Mouse (Mus musculus): ENCODE measurements around the gene Wdr66. TPM values are rescaled to one million over a fixed set of nuclear protein-coding genes. Genes with fewer than 3 reads are reported as not detected.
"Not testable (repeated sequence)": the region's sequence is repeated elsewhere in the genome, so short reads cannot be mapped to it uniquely, and the experiment has no call there.

The Wdr66 gene
- 7.0 and 8.1 TPM in 2 replicates for polyA plus RNA-seq (2016; fragmentation: Nextera tagmentation; extraction: Ambion mirVana)

DNA sequence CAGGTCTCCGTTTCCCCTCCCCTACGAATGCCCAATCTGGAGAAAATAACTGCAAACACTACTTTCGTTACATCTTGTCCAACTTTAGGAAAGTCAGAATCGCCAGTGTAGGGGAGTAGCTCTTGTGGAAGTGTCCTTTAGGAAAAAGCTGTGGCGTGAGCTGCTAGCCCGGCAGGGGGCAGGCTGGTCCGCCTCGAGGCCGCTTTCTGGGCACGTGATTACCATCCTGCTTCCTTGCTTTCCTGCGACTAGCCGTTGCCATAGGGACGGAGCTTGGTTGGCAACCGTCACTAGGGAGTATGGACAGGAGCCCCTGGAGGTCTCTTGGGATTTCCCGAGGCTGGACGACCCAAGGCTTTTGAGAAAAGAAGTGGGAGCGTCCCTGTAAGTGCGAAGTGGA lies at the start of gene Wdr66:
Gene Wdr66 (plus strand): TSS at position 269 of the 400 bp plus-strand sequence.
- peaks cover 22% of the 10 kb centered on the region for H3K36me3 ChIP-seq
- peaks cover 8% of the 10 kb centered on the region for H3K4me1 ChIP-seq (replicated peaks)
- peaks cover 20% of the 10 kb centered on the region for H3K27me3 ChIP-seq (ENCODE audit: insufficient read depth, poor library complexity, severe bottlenecking)
- H3K27ac ChIP-seq, result no peak within 1 kb of the TSS
- peak within 1 kb of the TSS; percentile 37 for H3K4me3 ChIP-seq
- 3% methylated on average over 18 of the region's 18 CpGs for WGBS
- no peaks in the 10 kb centered on the region for H3K9me3 ChIP-seq
- DNase-seq (ENCODE audit: low spot score), result peak; percentile 96

DNA sequence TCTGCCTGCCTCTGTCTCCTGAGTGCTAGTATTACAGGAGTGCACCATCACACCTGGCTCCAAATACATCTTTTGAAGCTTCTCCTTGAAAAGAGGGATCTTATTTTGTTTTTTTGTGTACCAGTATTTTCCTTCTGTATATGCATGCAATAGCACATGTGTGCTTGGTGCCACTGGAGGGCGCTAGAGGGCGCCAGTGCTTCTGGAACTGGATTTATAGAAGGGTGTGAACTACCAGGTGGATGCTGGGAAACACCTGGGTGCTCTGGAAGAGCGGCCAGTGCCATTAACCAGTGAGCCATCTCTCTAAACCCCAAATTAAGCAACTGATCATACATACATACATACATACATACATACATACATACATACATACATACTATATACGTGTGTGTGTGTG lies 49.1 kb upstream of the Wdr66 start:
- not testable (repeated sequence) for H3K27ac ChIP-seq; H3K36me3 ChIP-seq; H3K4me1 ChIP-seq (replicated peaks); H3K4me3 ChIP-seq; H3K27me3 ChIP-seq (ENCODE audit: insufficient read depth, poor library complexity, severe bottlenecking); H3K9me3 ChIP-seq; DNase-seq (ENCODE audit: low spot score)
- 45% methylated on average over 4 of the region's 4 CpGs for WGBS

- DNase-seq (ENCODE audit: low spot score); H3K27me3 ChIP-seq (ENCODE audit: insufficient read depth, poor library complexity, severe bottlenecking); H3K36me3 ChIP-seq; H3K4me1 ChIP-seq (replicated peaks); H3K4me3 ChIP-seq; H3K27ac ChIP-seq; H3K9me3 ChIP-seq: not testable (repeated sequence)
- 90% methylated on average over 7 of the region's 7 CpGs for WGBS
These were observed 48.3 kb upstream of the Wdr66 start for GRCm38 (mm10) chr5:123203591-123203990.

DNA sequence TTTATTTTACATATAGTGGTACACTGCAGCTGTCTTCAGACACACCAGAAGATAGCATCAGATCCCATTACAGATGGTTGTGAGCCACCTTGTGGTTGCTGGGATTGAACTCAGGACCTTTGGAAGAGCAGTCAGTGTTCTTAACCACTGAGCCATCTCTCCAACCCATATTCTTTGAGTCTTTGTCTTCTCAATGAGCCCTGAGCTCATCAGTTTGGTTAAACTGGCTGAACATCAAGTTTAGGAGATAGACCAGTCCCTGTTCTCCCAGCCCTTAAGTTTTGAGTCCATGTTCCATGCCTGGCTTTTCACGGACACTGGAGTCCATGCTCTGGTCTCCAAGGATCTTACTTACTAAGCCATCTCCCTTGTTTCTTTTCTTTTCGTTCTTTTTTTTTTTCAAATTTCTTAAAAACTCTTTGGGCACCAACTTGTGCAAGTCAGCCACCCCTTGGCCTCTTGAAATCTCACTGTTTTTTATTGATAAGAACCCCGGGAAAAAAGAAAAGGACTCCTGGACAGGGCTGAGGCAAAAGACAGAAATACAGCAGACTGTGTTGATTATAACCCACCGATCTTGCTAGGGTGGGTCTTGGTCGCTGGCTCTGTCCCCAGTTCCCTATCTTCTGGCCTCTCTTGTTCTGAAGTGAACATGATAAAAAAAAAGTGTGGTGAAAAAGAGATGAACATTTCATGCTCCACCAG lies 29.4 kb upstream of the Wdr66 start:
- DNase-seq (ENCODE audit: low spot score); H3K36me3 ChIP-seq; H3K9me3 ChIP-seq; H3K4me3 ChIP-seq; H3K4me1 ChIP-seq (replicated peaks); H3K27me3 ChIP-seq (ENCODE audit: insufficient read depth, poor library complexity, severe bottlenecking); H3K27ac ChIP-seq: not testable (repeated sequence)
- 88% methylated on average over 5 of the region's 5 CpGs for WGBS

DNA sequence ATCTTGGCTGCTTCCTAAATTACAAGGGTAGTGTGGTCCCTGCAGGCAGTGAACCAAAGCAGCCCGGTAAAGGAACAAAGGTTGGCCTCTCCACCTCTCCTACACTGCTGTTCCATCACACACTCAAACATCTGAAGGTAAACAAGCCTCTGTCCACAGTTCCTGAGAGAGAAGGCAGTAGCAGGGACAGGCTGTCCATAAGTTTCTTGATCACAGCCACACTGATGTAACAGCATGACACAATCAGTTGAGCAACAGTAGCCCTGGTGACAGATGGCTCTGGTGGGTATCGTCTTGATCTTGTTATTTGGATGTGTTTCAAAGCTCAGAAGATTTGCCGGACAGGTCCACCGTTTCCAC lies 28.9 kb upstream of the Wdr66 start:
- WGBS, result 83% methylated on average over 4 of the region's 4 CpGs
- Histone ChIP-seq H3K27me3 (ENCODE audit: insufficient read depth, poor library complexity, severe bottlenecking) (no peaks in the 10 kb centered on the region), H3K4me3 (no peak overlapping the region), H3K36me3 (no peaks in the 10 kb centered on the region), H3K4me1 (replicated peaks) (no peaks in the 10 kb centered on the region), H3K9me3 (0 out of 2 replicates have a peak, but pooled peaks cover 5% of the 10 kb centered on the region), H3K27ac (no peak overlapping the region)
- no peak for DNase-seq (ENCODE audit: low spot score)

DNA sequence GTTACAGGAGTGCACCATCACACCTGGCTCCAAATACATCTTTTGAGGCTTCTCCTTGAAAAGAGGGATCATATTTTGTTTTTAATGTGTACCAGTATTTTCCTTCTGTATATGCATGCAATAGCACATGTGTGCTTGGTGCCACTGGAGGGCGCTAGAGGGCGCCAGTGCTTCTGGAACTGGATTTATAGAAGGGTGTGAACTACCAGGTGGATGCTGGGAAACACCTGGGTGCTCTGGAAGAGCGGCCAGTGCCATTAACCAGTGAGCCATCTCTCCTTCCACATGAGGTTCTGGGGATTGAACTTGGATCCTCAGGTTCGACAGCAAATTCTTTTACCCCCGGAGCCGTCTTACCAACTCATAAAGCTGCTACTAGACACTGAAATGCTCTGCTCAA lies 28.0 kb upstream of the Wdr66 start:
- not testable (repeated sequence) for H3K27me3 ChIP-seq (ENCODE audit: insufficient read depth, poor library complexity, severe bottlenecking); H3K4me3 ChIP-seq; H3K36me3 ChIP-seq; DNase-seq (ENCODE audit: low spot score); H3K4me1 ChIP-seq (replicated peaks); H3K9me3 ChIP-seq; H3K27ac ChIP-seq
- WGBS, result 58% methylated on average over 6 of the region's 6 CpGs

DNA sequence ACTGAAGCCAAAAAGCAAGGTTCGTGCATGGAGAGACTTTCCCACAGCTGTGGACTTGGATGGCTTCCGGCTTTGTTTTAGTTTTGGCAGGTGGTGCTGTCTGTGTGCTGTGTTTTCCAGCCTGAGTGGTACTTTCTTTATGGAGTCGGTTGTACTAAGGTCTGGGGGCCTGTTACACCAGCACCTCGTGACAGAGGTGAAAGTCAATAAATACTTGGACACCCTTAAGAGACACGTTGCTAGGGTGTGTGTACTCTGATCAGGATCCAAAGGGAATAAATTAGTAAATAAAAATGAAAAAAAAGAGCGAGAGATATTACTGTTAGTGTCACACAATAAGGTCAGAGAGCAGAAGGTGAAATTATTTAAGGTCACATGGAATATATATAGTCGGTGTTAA lies 25.1 kb upstream of the Wdr66 start:
- Histone ChIP-seq H3K9me3 (no peaks in the 10 kb centered on the region), H3K4me1 (replicated peaks) (peaks cover 12% of the 10 kb centered on the region), H3K27me3 (ENCODE audit: insufficient read depth, poor library complexity, severe bottlenecking) (no peaks in the 10 kb centered on the region), H3K36me3 (peaks cover 13% of the 10 kb centered on the region), H3K27ac (no peak overlapping the region), H3K4me3 (no peak overlapping the region)
- DNase-seq (ENCODE audit: low spot score), result no peak
- 90% methylated on average over 7 of the region's 7 CpGs for WGBS

DNA sequence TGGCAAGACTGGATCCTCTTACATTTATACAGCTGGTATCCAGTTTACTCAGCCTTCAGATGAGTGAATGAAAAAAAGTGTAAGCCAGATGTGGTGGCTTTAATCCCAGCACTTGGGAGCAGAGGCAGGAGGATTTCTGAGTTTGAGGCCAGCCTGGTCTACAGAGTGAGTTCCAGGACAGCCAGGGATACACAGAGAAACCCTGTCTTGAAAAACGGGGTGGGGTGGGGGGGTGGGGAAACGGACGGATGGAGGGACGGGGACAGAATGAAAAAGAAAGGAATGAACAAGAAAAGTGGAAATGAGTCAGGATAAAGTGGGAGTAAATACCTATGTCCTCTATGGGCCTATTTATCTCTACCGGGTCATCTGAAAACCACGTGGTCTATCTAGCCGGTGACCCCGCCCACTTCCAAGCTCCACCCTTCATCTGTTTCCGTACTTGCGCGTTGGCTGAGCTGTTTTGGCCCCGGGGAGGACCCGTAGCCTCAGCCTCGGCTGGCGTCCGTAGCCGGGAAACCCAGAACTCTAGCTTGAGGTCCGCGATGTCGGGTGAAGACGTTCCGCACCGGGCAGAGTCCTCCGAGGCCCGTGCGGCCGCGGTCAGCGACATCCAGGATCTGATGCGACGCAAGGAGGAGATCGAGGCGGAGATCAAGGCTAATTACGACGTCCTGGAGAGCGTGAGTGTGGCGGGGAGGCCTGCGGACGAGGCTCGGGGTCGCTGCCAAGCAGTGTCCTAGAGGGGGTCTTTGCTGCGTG lies 24.0 kb upstream of the Wdr66 start:
- peak overlapping the region; percentile 90 for H3K27ac ChIP-seq
- peak overlapping the region; percentile 81 for H3K4me3 ChIP-seq
- H3K36me3 ChIP-seq, result peaks cover 13% of the 10 kb centered on the region
- H3K9me3 ChIP-seq, result no peaks in the 10 kb centered on the region
- DNase-seq (ENCODE audit: low spot score), result peak; percentile 93
- H3K4me1 ChIP-seq (replicated peaks), result peaks cover 12% of the 10 kb centered on the region
- H3K27me3 ChIP-seq (ENCODE audit: insufficient read depth, poor library complexity, severe bottlenecking), result no peaks in the 10 kb centered on the region
- 1% methylated on average over 42 of the region's 42 CpGs for WGBS

DNA sequence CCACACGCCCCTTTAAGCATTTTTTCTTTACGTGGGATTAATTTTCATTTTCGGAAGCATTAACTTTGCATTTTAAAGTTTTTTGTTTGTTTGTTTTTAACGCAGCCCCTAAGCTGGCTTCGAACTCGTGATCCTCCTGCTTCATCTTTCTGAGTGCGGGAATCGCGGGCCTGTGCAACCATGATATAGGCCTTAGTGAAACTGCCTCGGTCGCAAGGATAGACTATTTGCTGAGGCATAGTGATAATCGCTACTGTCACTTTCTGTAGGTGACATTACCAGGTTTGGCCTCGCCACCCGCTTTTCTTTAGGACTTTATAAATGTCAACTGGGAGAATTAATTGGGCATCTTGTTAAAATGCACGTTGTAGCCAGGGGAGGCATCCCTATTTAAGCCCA lies 23.4 kb upstream of the Wdr66 start:
- no peaks in the 10 kb centered on the region for H3K9me3 ChIP-seq
- peak overlapping the region; percentile 90 for H3K27ac ChIP-seq
- H3K4me1 ChIP-seq (replicated peaks), result peaks cover 12% of the 10 kb centered on the region
- WGBS, result 11% methylated on average over 15 of the region's 15 CpGs
- no peak for DNase-seq (ENCODE audit: low spot score)
- no peaks in the 10 kb centered on the region for H3K27me3 ChIP-seq (ENCODE audit: insufficient read depth, poor library complexity, severe bottlenecking)
- peaks cover 14% of the 10 kb centered on the region for H3K36me3 ChIP-seq
- peak overlapping the region; percentile 81 for H3K4me3 ChIP-seq

DNA sequence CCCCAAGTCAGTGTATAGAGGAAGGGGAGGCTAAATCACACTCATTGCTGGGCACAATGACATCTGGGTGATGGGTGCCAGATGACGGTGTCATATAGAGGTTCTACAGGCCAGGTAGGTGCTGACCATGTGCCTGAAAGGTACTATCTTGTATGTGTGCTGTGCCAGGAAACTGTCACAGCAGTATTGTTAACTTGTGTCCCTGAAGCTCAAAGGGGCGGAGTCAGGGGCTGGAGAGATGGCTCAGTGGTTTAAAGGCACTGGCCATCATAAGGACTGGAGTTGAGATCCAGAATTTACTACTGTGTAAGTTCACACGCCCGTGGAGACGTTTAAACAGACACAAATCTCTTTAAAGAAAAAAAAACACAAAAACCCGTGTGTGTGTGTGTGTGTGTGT lies 22.6 kb upstream of the Wdr66 start:
- Histone ChIP-seq H3K9me3 (no peaks in the 10 kb centered on the region), H3K27me3 (ENCODE audit: insufficient read depth, poor library complexity, severe bottlenecking) (no peaks in the 10 kb centered on the region), H3K4me3 (peak overlapping the region; percentile 81), H3K36me3 (peaks cover 19% of the 10 kb centered on the region), H3K27ac (no peak overlapping the region), H3K4me1 (replicated peaks) (peaks cover 12% of the 10 kb centered on the region)
- DNase-seq (ENCODE audit: low spot score), result no peak
- 93% methylated on average over 6 of the region's 6 CpGs for WGBS

GRCm38 (mm10) chr5:123232180-123232579 lies 19.7 kb upstream of the Wdr66 start:
- Histone ChIP-seq H3K4me1 (replicated peaks) (peaks cover 12% of the 10 kb centered on the region), H3K36me3 (peaks cover 46% of the 10 kb centered on the region), H3K27ac (no peak overlapping the region), H3K9me3 (no peaks in the 10 kb centered on the region), H3K27me3 (ENCODE audit: insufficient read depth, poor library complexity, severe bottlenecking) (no peaks in the 10 kb centered on the region), H3K4me3 (no peak overlapping the region)
- 93% methylated on average over 2 of the region's 2 CpGs for WGBS
- no peak for DNase-seq (ENCODE audit: low spot score)

- 76% methylated on average over 2 of the region's 2 CpGs for WGBS
- H3K27me3 ChIP-seq (ENCODE audit: insufficient read depth, poor library complexity, severe bottlenecking), result no peaks in the 10 kb centered on the region
- H3K4me1 ChIP-seq (replicated peaks), result no peaks in the 10 kb centered on the region
- no peak overlapping the region for H3K4me3 ChIP-seq
- no peaks in the 10 kb centered on the region for H3K9me3 ChIP-seq
- H3K36me3 ChIP-seq, result peaks cover 69% of the 10 kb centered on the region
- peak; percentile 25 for DNase-seq (ENCODE audit: low spot score)
- no peak overlapping the region for H3K27ac ChIP-seq
These were observed 16.2 kb upstream of the Wdr66 start for GRCm38 (mm10) chr5:123235731-123236130.

- Histone ChIP-seq H3K9me3 (no peaks in the 10 kb centered on the region), H3K4me3 (no peak overlapping the region), H3K27me3 (ENCODE audit: insufficient read depth, poor library complexity, severe bottlenecking) (no peaks in the 10 kb centered on the region), H3K27ac (no peak overlapping the region), H3K36me3 (peaks cover 69% of the 10 kb centered on the region), H3K4me1 (replicated peaks) (no peaks in the 10 kb centered on the region)
- DNase-seq (ENCODE audit: low spot score), result no peak
- 88% methylated on average over 9 of the region's 9 CpGs for WGBS
These were observed 15.5 kb upstream of the Wdr66 start for GRCm38 (mm10) chr5:123236426-123236825.
